Mouse (Mus musculus) hindbrain, embryonic 16.5 days (tissue): ENCODE measurements around the gene Vps9d1. TPM values are rescaled to one million over a fixed set of nuclear protein-coding genes. Genes with fewer than 3 reads are reported as not detected.

ENCODE experiments used
- ATAC-seq: fragments of 200-750 bp; cut with Nextera tagmentation; 2 replicates; pipeline ENCODE4 v1.8.0; 2017; ENCODE audit warnings: moderate TSS enrichment, moderate library complexity
- H3K27ac ChIP-seq: fragments of 300-500 bp; sonication (generic); 2 replicates; pipeline ENCODE4 v1.5.1; 2014; ENCODE audit warnings: low read depth, mild to moderate bottlenecking, control low read depth, low read length, moderate library complexity
- H3K27me3 ChIP-seq: fragments of 300-500 bp; sonication (generic); replicated peaks from 2 replicates; pipeline ENCODE4 v1.6.1; 2014; ENCODE audit warnings: low read length; ENCODE audit not compliant: control insufficient read depth, insufficient read depth
- H3K36me3 ChIP-seq: fragments of 300-500 bp; sonication (generic); 2 replicates; pipeline ENCODE4 v1.6.1; 2014; ENCODE audit warnings: mild to moderate bottlenecking, low read length, moderate library complexity, mixed read lengths; ENCODE audit not compliant: control insufficient read depth, insufficient read depth
- H3K4me1 ChIP-seq: fragments of 300-500 bp; sonication (generic); 2 replicates; pipeline ENCODE4 v1.6.1; 2014; ENCODE audit warnings: low read depth, low read length; ENCODE audit not compliant: control insufficient read depth, insufficient read depth
- H3K4me2 ChIP-seq: fragments of 300-500 bp; sonication (generic); 2 replicates; pipeline ENCODE4 v1.6.1; 2014; ENCODE audit warnings: mild to moderate bottlenecking, low read length, control low read depth, moderate library complexity
- H3K4me3 ChIP-seq: fragments of 300-500 bp; sonication (generic); 2 replicates; pipeline ENCODE4 v1.5.1; 2014; ENCODE audit warnings: mild to moderate bottlenecking, low read length, control low read depth, moderate library complexity
- H3K9ac ChIP-seq: fragments of 300-500 bp; sonication (generic); 2 replicates; pipeline ENCODE4 v1.6.1; 2014; ENCODE audit warnings: low read depth, mild to moderate bottlenecking, control low read depth, low read length, moderate library complexity
- H3K9me3 ChIP-seq: fragments of 300-500 bp; sonication (generic); 2 replicates; pipeline ENCODE4 v1.6.1; 2014; ENCODE audit warnings: mild to moderate bottlenecking, low read length, moderate library complexity; ENCODE audit not compliant: control insufficient read depth
- WGBS: fragments of 180-500 bp; shearing (Covaris S2); extraction: QIAGEN DNeasy Blood & Tissue Kit; methylation state at CpG from one replicate; pipeline ENCODE4 v1.1.7; 2014; 5-methylcytosine and 5-hydroxymethylcytosine counted together
- polyA plus RNA-seq: library from polyadenylated mRNA; unstranded; fragments of >200 nt; fragmentation: Nextera tagmentation; extraction: Ambion mirVana; gene quantifications from 2 replicates; pipeline ENCODE4 v1.2.1, GENCODE M21; 2015

The Vps9d1 gene
- polyA plus RNA-seq, 1 experiment from 2014 or later = 61.4 TPM

DNA sequence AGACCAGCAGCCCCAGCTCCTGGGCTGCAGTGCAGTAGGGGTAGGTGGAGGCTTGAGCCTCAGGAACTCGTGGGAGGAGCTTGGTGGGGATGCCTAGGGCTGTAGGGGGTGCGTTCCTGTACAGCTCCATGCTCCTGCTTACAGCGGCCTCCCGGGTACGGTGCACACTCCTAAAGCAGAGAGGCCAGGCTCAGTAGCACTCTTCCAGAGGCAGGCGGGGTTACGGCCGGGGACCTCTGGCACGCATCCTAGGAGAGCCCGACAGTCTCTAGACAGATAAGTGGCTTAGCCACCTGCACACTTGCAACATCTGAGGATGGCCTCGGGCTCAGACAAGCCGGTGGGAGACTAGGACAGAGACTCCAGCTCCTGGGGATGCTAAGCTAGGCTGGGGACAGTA lies 8.6 kb downstream of the Vps9d1 start:
- Histone ChIP-seq H3K27ac (no peak overlapping the region), H3K27me3 (no peaks in the 10 kb centered on the region), H3K4me2 (no peak overlapping the region), H3K4me3 (no peak overlapping the region), H3K4me1 (no peaks in the 10 kb centered on the region), H3K9ac (no peak overlapping the region), H3K9me3 (no peaks in the 10 kb centered on the region), H3K36me3 (peaks cover 56% of the 10 kb centered on the region)
- ATAC-seq = no peak
- 92% methylated on average over 12 of the region's 12 CpGs for whole genome bisulfite sequencing

- Histone ChIP-seq H3K4me1 (no peaks in the 10 kb centered on the region), H3K9me3 (no peaks in the 10 kb centered on the region), H3K9ac (no peak overlapping the region), H3K4me3 (no peak overlapping the region), H3K4me2 (no peak overlapping the region), H3K36me3 (peaks cover 52% of the 10 kb centered on the region), H3K27ac (no peak overlapping the region), H3K27me3 (no peaks in the 10 kb centered on the region)
- 96% methylated on average over 4 of the region's 4 CpGs for WGBS
- no peak for ATAC-seq
Observed at GRCm38 (mm10) chr8:123244382-123244781, 9.8 kb downstream of the Vps9d1 start.

- Histone ChIP-seq H3K36me3 (peaks cover 43% of the 10 kb centered on the region), H3K4me3 (no peak overlapping the region), H3K9ac (no peak overlapping the region), H3K27me3 (no peaks in the 10 kb centered on the region), H3K4me2 (no peak overlapping the region), H3K4me1 (no peaks in the 10 kb centered on the region), H3K27ac (no peak overlapping the region), H3K9me3 (no peaks in the 10 kb centered on the region)
- no peak for ATAC-seq
- WGBS = 68% methylated on average over 11 of the region's 11 CpGs
Observed at GRCm38 (mm10) chr8:123243053-123243452, 11.1 kb downstream of the Vps9d1 start.

GRCm38 (mm10) chr8:123242107-123242923 lies 11.8 kb downstream of the Vps9d1 start:
- Histone ChIP-seq H3K9me3 (no peaks in the 10 kb centered on the region), H3K9ac (no peak overlapping the region), H3K27ac (no peak overlapping the region), H3K4me2 (no peak overlapping the region), H3K4me3 (no peak overlapping the region), H3K27me3 (no peaks in the 10 kb centered on the region), H3K4me1 (no peaks in the 10 kb centered on the region), H3K36me3 (peaks cover 36% of the 10 kb centered on the region)
- ATAC-seq = no peak
- WGBS = 86% methylated on average over 7 of the region's 7 CpGs

DNA sequence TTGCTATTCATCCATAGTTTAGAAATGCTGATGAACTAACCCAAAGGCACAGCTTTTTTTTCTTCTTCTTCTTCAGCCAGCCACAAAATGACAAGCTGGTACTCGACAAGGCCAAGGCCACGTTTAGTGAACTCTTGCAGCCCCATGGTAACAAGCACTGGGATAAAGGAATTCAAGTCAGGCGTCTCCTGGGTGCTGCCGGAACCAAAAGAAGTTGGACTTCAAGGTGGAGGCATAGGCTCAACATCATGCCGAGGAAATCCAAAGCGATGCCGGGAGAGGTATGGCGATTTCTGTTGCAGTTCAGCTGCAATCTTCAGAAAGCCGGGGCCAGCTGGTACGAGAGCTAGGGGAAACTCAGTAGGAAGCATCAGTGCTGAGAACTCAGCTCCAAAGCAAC lies 14.8 kb downstream of the Vps9d1 start:
- ATAC-seq = no peak
- WGBS = 80% methylated on average over 10 of the region's 10 CpGs

DNA sequence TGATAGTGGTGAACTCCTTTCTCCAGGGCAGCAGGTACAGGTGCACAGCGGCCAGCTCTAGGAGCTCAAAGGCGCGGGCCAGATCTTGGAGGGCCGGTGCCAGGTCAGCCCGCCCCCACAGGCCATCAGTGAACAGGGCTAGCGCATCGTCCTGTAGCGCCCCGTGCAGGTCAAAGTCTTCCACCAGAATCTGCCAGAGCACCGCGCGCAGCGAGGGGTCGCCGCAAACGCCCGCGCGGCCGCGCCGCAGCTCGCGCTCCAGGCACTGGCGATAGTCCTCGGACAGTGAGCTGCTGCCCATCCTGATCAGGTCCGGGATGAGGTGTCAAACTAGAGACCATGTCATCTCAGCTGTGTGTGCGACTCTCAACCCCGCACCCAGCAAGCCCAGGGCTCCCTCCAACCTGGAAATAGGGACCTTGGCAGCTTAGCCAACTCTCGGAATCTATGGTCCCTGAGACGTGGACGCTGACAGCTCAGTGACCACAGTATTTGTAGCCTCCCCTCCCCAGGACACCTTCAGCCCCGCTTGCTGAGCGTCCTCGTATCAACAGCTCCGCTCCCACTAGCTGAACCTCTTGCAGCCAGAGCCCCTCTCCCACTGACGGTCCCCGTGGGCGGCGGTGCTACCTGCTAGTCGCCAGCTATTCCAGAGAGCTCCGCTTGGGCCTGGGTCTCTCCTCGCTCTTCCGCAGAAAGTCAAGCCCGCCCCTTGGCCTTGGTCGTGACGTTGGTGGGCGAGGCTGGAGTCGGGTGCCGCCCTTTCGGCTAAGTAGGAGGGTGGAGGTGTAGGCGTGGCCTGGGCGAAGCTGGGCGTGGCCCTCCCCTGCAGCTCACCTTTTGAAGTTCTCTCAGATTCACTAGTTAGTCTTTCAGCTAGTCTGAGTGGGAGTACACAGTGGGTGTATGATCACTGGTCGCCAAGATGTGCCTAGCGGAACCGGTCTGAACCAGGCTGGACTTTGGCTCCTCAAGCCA lies 18.3 kb downstream of the Vps9d1 start, which contains the start of gene Spata2l:
Gene Spata2l, minus strand, starts transcription at position 714 of the 978 bp plus-strand sequence.
- Histone ChIP-seq H3K36me3 (no peaks in the 10 kb centered on the region), H3K27ac (peak within 1 kb of the TSS; percentile 24; the same call in 1 of the 2 replicates), H3K4me3 (peak within 1 kb of the TSS; percentile 54), H3K9me3 (no peaks in the 10 kb centered on the region), H3K4me1 (peaks cover 16% of the 10 kb centered on the region), H3K9ac (peak within 1 kb of the TSS; percentile 75), H3K27me3 (0 out of 2 replicates have a peak, but pooled peaks cover 2% of the 10 kb centered on the region), H3K4me2 (peak within 1 kb of the TSS; percentile 93)
- WGBS = 2% methylated on average over 40 of the region's 57 CpGs
- ATAC-seq = peak; percentile 81

More for the DNA sequence above, 14.8 kb downstream of the Vps9d1 start:
- no peaks in the 10 kb centered on the region for H3K27me3 ChIP-seq
- no peak overlapping the region for H3K4me3 ChIP-seq
- peaks cover 15% of the 10 kb centered on the region for H3K4me1 ChIP-seq
- H3K9ac ChIP-seq = no peak overlapping the region
- H3K9me3 ChIP-seq = no peaks in the 10 kb centered on the region
- H3K4me2 ChIP-seq = no peak overlapping the region
- H3K27ac ChIP-seq = no peak overlapping the region
- H3K36me3 ChIP-seq = peaks cover 13% of the 10 kb centered on the region

GRCm38 (mm10) chr8:123234918-123235519 lies 19.1 kb downstream of the Vps9d1 start:
- no peak overlapping the region for H3K27ac ChIP-seq
- no peaks in the 10 kb centered on the region for H3K36me3 ChIP-seq
- 30% methylated on average over 13 of the region's 13 CpGs for WGBS
- ATAC-seq = peak; percentile 16; the same call in 1 of the 2 replicates
- peak overlapping the region; percentile 75 for H3K9ac ChIP-seq
- peak overlapping the region; percentile 93 for H3K4me2 ChIP-seq
- H3K4me3 ChIP-seq = peak overlapping the region; percentile 54
- H3K27me3 ChIP-seq = 0 out of 2 replicates have a peak, but pooled peaks cover 2% of the 10 kb centered on the region
- H3K4me1 ChIP-seq = peaks cover 16% of the 10 kb centered on the region
- no peaks in the 10 kb centered on the region for H3K9me3 ChIP-seq

- Histone ChIP-seq H3K9me3 (no peaks in the 10 kb centered on the region), H3K4me3 (no peak overlapping the region), H3K36me3 (no peaks in the 10 kb centered on the region), H3K27me3 (0 out of 2 replicates have a peak, but pooled peaks cover 2% of the 10 kb centered on the region), H3K27ac (no peak overlapping the region), H3K4me2 (no peak overlapping the region), H3K9ac (no peak overlapping the region), H3K4me1 (peaks cover 16% of the 10 kb centered on the region)
- ATAC-seq = no peak
- 75% methylated on average over 11 of the region's 11 CpGs for WGBS
Observed at GRCm38 (mm10) chr8:123233760-123234159, 20.4 kb downstream of the Vps9d1 start.
